Mouse (Mus musculus) liver, embryonic 14.5 days (tissue): ENCODE results near the gene Cela2a. TPM values are rescaled to one million over a fixed set of nuclear protein-coding genes. Genes with fewer than 3 reads are reported as not detected.
A peak's percentile ranks its signal among the peaks of the same experiment; 100 is the strongest.

ENCODE experiments used
- ATAC-seq: fragments of 200-750 bp; cut with Nextera tagmentation; 2 replicates; pipeline ENCODE4 v1.8.0; 2017; ENCODE audit warnings: moderate number of reproducible peaks, mild to moderate bottlenecking, moderate library complexity; ENCODE audit not compliant: insufficient read depth
- DNase-seq, 3 experiments: peaks; one replicate each; pipeline ENCODE4 v3.0.0-alpha.2; 2012 to 2013; ENCODE audit warnings: low read depth in 3 of 3, low spot score in 3 of 3
- H3K27ac ChIP-seq: fragments of 300-500 bp; sonication (generic); 2 replicates; pipeline ENCODE4 v1.5.1; 2014; ENCODE audit warnings: moderate library complexity, mild to moderate bottlenecking, control low read depth, inconsistent platforms
- H3K27me3 ChIP-seq: fragments of 300-500 bp; sonication (generic); 2 replicates; pipeline ENCODE4 v1.6.1; 2014; ENCODE audit warnings: mild to moderate bottlenecking, low read length, moderate library complexity; ENCODE audit not compliant: control insufficient read depth, insufficient read depth
- H3K36me3 ChIP-seq: fragments of 300-500 bp; sonication (generic); replicated peaks from 2 replicates; pipeline ENCODE4 v1.6.1; 2014; ENCODE audit warnings: low read depth; ENCODE audit not compliant: control insufficient read depth, insufficient read depth
- H3K4me1 ChIP-seq, 2 experiments: fragments of 200-500 bp in 1 of 2; fragments of 300-500 bp in 1 of 2; sonication (generic) in 1 of 2; replicated peaks; 2 replicates each; pipeline ENCODE4 v1.6.1; 2012 to 2014; ENCODE audit warnings: antibody characterized with exemption in 1 of 2, inconsistent platforms in 1 of 2, low read length in 1 of 2; ENCODE audit not compliant: control insufficient read depth in 2 of 2, insufficient read depth in 2 of 2
- H3K4me2 ChIP-seq: fragments of 300-500 bp; sonication (generic); 2 replicates; pipeline ENCODE4 v1.6.1; 2014; ENCODE audit warnings: low read depth, mild to moderate bottlenecking, control low read depth, moderate library complexity
- H3K4me3 ChIP-seq, 2 experiments: fragments of 200-500 bp in 1 of 2; fragments of 300-500 bp in 1 of 2; sonication (generic) in 1 of 2; 2 replicates each; pipeline ENCODE4 v1.5.1; 2012 to 2014; ENCODE audit warnings: low read depth in 2 of 2, low read length in 2 of 2, mild to moderate bottlenecking in 2 of 2, control low read depth in 1 of 2, inconsistent platforms in 1 of 2, moderate library complexity in 1 of 2; ENCODE audit not compliant: insufficient read depth in 1 of 2
- H3K9ac ChIP-seq: fragments of 300-500 bp; sonication (generic); replicated peaks from 2 replicates; pipeline ENCODE4 v1.6.1; 2014; ENCODE audit warnings: mild to moderate bottlenecking, control low read depth, moderate library complexity
- H3K9me3 ChIP-seq: fragments of 300-500 bp; sonication (generic); 2 replicates; pipeline ENCODE4 v1.6.1; 2016; ENCODE audit warnings: low read length, mixed read lengths; ENCODE audit not compliant: control insufficient read depth
- CTCF ChIP-seq: IDR thresholded peaks from 2 replicates; pipeline ENCODE4 v1.5.1; 2016; ENCODE audit warnings: antibody characterized with exemption, low read depth, control low read depth
- EP300 ChIP-seq: IDR thresholded peaks from 2 replicates; pipeline ENCODE4 v1.6.1; 2016; ENCODE audit warnings: antibody characterized with exemption, low read depth
- WGBS: fragments of 180-500 bp; shearing (Covaris S2); extraction: QIAGEN DNeasy Blood & Tissue Kit; methylation state at CpG from one replicate; pipeline ENCODE4 v1.1.7; 2014; ENCODE audit not compliant: insufficient replicate concordance; 5-methylcytosine and 5-hydroxymethylcytosine counted together
- polyA plus RNA-seq, 2 experiments: library from polyadenylated mRNA; depleted of rRNA in 1 of 2; stranded (reverse) in 1 of 2; unstranded in 1 of 2; fragments of >200 nt; fragmentation: Nextera tagmentation in 1 of 2; extraction: Ambion mirVana in 1 of 2; gene quantifications; 2 replicates each; pipeline versions ENCODE4 v1.2.1 to v1.2.3; 2012 to 2014

Gene Cela2a
- polyA plus RNA-seq, 2 experiments = not detected

- H3K9ac ChIP-seq = peak overlapping the region; percentile 49
- no peaks in the 10 kb centered on the region for H3K27me3 ChIP-seq
- H3K9me3 ChIP-seq = no peaks in the 10 kb centered on the region
- WGBS = 5% methylated on average over 10 of the region's 10 CpGs
- ATAC-seq (peak; percentile 14; the same call in 1 of the 2 replicates), DNase-seq (no peak)
- H3K27ac ChIP-seq = peak overlapping the region; percentile 90
- H3K4me1 ChIP-seq = peaks cover 32 to 35% of the 10 kb centered on the region in 2 experiments
- peaks cover 12% of the 10 kb centered on the region for H3K36me3 ChIP-seq
- peak overlapping the region; percentile 75 for H3K4me2 ChIP-seq
- H3K4me3 ChIP-seq = peak overlapping the region; percentile 72 to 87
- TF ChIP-seq EP300 = peak; percentile 35; the same call in 1 of the 2 replicates
- TF ChIP-seq CTCF = no peak
Measured at GRCm38 (mm10) chr4:141792554-141793281, 33.2 kb downstream of the Cela2a start.

DNA sequence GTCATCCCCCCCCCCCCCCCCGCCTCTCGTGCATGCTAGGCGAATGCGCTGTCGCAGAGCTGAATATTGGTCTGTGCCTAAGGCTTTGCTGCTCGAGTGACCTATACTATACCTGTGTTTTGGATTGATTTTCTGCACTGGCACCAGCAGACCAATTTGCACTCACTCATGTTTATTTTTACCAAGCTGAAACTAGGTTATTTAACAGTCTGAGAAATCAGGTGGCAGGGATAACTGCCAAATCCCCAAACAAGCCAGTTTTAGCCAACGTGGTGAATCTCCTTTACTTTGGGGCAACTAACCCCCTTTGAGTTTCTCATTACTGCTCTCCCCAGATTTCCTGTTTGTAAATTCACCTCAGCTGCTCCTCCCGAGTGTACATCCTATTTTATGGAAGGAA is 34.0 kb downstream of the Cela2a start:
- Histone ChIP-seq H3K27me3 (no peaks in the 10 kb centered on the region), H3K27ac (peak overlapping the region; percentile 90)
- WGBS = 83% methylated on average over 8 of the region's 8 CpGs

DNA sequence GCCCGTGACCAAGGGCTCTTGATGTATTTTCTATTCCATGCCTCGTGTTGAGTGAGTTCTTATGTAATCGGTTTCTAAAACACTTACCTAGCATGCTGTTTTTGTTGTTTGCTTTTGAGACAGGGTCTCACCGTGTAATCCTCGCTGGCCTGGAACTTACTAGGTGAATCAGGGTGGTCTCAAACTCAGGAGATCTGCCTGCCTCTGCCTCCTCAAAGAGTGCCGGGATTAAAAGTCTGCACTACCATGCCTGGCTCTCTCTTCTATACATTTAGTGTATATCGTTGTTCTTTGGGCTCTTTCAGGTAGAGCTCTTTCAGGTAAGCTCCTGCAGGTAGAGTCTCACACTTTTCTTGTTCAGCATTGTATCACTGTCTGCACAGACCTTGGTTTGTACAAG is 34.5 kb downstream of the Cela2a start:
- Histone ChIP-seq H3K4me1 (peaks cover 32 to 35% of the 10 kb centered on the region in 2 experiments), H3K4me3 (no peak overlapping the region; a peak in 1 of 4 replicates), H3K36me3 (peaks cover under 1% of the 10 kb centered on the region), H3K9me3 (no peaks in the 10 kb centered on the region), H3K9ac (no peak overlapping the region), H3K4me2 (peak overlapping the region; percentile 94), H3K27me3 (no peaks in the 10 kb centered on the region), H3K27ac (peak overlapping the region; percentile 87)
- no peak for TF ChIP-seq CTCF
- TF ChIP-seq EP300 = no peak
- WGBS = 80% methylated on average over 7 of the region's 7 CpGs
- ATAC-seq (no peak), DNase-seq (no peak)

More for the DNA sequence above, 34.0 kb downstream of the Cela2a start:
- Histone ChIP-seq H3K9me3 (no peaks in the 10 kb centered on the region), H3K4me3 (no peak overlapping the region), H3K4me1 (peaks cover 32 to 35% of the 10 kb centered on the region in 2 experiments), H3K36me3 (peaks cover 5% of the 10 kb centered on the region), H3K9ac (no peak overlapping the region), H3K4me2 (no peak overlapping the region)
- DNase-seq = no peak
- TF ChIP-seq CTCF (no peak), EP300 (no peak)
- no peak for ATAC-seq

- WGBS = under 1% methylated on average over 42 of the region's 42 CpGs
- Histone ChIP-seq H3K27ac (peak within 1 kb of the TSS; percentile 87), H3K4me1 (peaks cover 32 to 35% of the 10 kb centered on the region in 2 experiments), H3K9ac (peak within 1 kb of the TSS; percentile 78), H3K27me3 (no peaks in the 10 kb centered on the region), H3K36me3 (no peaks in the 10 kb centered on the region; the same call in none of the 2 replicates), H3K9me3 (no peaks in the 10 kb centered on the region), H3K4me2 (peak within 1 kb of the TSS; percentile 94), H3K4me3 (peak within 1 kb of the TSS; percentile 73 to 77)
- peak; percentile 76 for ATAC-seq
- TF ChIP-seq EP300 (peak; percentile 22), CTCF (peak; percentile 37; the same call in 1 of the 2 replicates)
- peak; percentile 97 to 98 (median 98) for DNase-seq
Measured at GRCm38 (mm10) chr4:141790524-141790990, 35.4 kb downstream of the Cela2a start, which contains the start of gene Dnajc16. Dnajc16 (minus strand) TSS chr4:141790931.

DNA sequence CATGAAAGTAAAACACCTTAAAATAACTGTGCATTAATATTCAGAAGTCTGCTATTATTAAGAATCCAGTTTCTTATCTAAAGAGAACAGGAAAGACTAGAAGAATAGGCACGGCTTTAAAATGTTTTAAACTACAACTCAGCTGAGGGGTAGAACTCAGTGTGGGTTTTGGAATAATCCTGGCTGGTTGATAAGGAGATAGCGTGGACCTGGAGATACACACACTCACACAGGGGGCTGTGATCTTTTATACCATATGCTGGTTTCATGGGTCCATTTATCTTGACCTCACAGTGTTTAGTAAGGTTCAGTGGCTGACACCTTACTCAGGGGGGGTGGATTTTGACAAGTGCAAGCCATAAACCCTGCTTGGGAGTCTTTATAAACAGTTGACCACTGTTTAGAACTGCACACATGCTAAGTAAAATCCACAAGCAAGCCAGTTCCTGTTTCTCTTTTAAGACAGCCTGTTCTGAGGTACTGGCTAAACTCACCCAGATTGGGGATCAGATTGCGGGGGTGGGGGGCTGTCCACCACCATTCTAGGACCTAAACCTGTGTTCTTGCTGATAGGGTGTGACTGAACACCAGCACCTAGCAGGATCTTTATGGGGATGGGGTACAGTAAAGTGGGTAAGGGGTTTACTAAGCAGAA is 36.3 kb downstream of the Cela2a start:
- peak; percentile 71 for TF ChIP-seq EP300
- TF ChIP-seq CTCF = no peak
- H3K4me1 ChIP-seq = peaks cover 27 to 30% of the 10 kb centered on the region in 2 experiments
- no peaks in the 10 kb centered on the region; the same call in none of the 2 replicates for H3K36me3 ChIP-seq
- no peaks in the 10 kb centered on the region for H3K27me3 ChIP-seq
- peak overlapping the region; percentile 94 for H3K4me2 ChIP-seq
- H3K9ac ChIP-seq = peak overlapping the region; percentile 78
- H3K27ac ChIP-seq = peak overlapping the region; percentile 87
- peak overlapping the region; percentile 73 to 77 for H3K4me3 ChIP-seq
- H3K9me3 ChIP-seq = no peaks in the 10 kb centered on the region
- peak in 2 of 3 experiments; percentile 37 to 51 for DNase-seq
- no peak for ATAC-seq
- 7% methylated on average over 3 of the region's 3 CpGs for WGBS
